Mouse (Mus musculus) urinary bladder, postnatal 14 days (tissue): ENCODE results near the gene Npas1.

Experiments used
- DNase-seq: peaks from one replicate; pipeline ENCODE4 v3.0.0; 2021; ENCODE audit warnings: low spot score

The Npas1 gene

GRCm38 (mm10) chr7:16477628-16478027, at the start of gene Npas1:
TSS of gene Npas1 (minus strand) at chr7:16477728.
- DNase-seq = no peak

- DNase-seq = no peak
These were observed 48.5 kb upstream of the Npas1 start for GRCm38 (mm10) chr7:16525995-16526394.

- no peak for DNase-seq
These were observed 47.9 kb upstream of the Npas1 start for GRCm38 (mm10) chr7:16525448-16525847.

GRCm38 (mm10) chr7:16524308-16524707, 46.8 kb upstream of the Npas1 start:
- DNase-seq = no peak

- no peak for DNase-seq
These were observed 41.8 kb upstream of the Npas1 start for GRCm38 (mm10) chr7:16519310-16519709.

GRCm38 (mm10) chr7:16517198-16517597, 39.7 kb upstream of the Npas1 start:
- DNase-seq = no peak

- DNase-seq = peak; percentile 65
These were observed 29.8 kb upstream of the Npas1 start for GRCm38 (mm10) chr7:16507284-16507683.

- DNase-seq = no peak
These were observed 27.7 kb upstream of the Npas1 start for GRCm38 (mm10) chr7:16505226-16505593.

GRCm38 (mm10) chr7:16504573-16505225, 27.2 kb upstream of the Npas1 start:
- no peak for DNase-seq

- DNase-seq = no peak
These were observed 24.0 kb upstream of the Npas1 start for GRCm38 (mm10) chr7:16501571-16501970.

GRCm38 (mm10) chr7:16499671-16500104, 22.2 kb upstream of the Npas1 start:
- no peak for DNase-seq

- no peak for DNase-seq
These were observed 18.7 kb upstream of the Npas1 start for GRCm38 (mm10) chr7:16496260-16496659.

GRCm38 (mm10) chr7:16493361-16493760, 15.8 kb upstream of the Npas1 start:
- peak; percentile 34 for DNase-seq

GRCm38 (mm10) chr7:16492211-16492610, 14.7 kb upstream of the Npas1 start:
- no peak for DNase-seq

- DNase-seq = peak; percentile 65
These were observed 14.2 kb upstream of the Npas1 start for GRCm38 (mm10) chr7:16491759-16492158.

- no peak for DNase-seq
These were observed 12.4 kb upstream of the Npas1 start for GRCm38 (mm10) chr7:16489948-16490347.

- DNase-seq = no peak
These were observed 11.3 kb upstream of the Npas1 start for GRCm38 (mm10) chr7:16488816-16489215.

GRCm38 (mm10) chr7:16476600-16476989, 933 bp downstream of the Npas1 start:
- DNase-seq = no peak

- DNase-seq = no peak
These were observed 1.5 kb downstream of the Npas1 start for GRCm38 (mm10) chr7:16475764-16476599.

- DNase-seq = no peak
These were observed 2.2 kb downstream of the Npas1 start for GRCm38 (mm10) chr7:16475321-16475720.

GRCm38 (mm10) chr7:16474445-16474844, 3.1 kb downstream of the Npas1 start:
- DNase-seq = no peak

GRCm38 (mm10) chr7:16473847-16474246, 3.7 kb downstream of the Npas1 start:
- no peak for DNase-seq

GRCm38 (mm10) chr7:16472116-16472709, 5.3 kb downstream of the Npas1 start:
- DNase-seq = no peak
